Mouse (Mus musculus) heart, postnatal 14 days (tissue): ENCODE measurements around the gene Epha4. TPM values are rescaled to one million over a fixed set of nuclear protein-coding genes. Genes with fewer than 3 reads are reported as not detected.

Experiments
- DNase-seq, 2 experiments: peaks; one replicate each; pipeline ENCODE4 v3.0.0; 2021 to 2022
- intact Hi-C: fragments of 180-260 bp; cut with DNase I; formaldehyde crosslinking; loops from one replicate; pipeline ENCODE4 v1.15.1; 2025
- total RNA-seq, 2 experiments: library from RNA; stranded (reverse); gene quantifications; 2 replicates each; pipeline ENCODE4 v1.2.3; 2021

Gene Epha4
- total RNA-seq, 2 experiments from 2014 or later, result 15.2 to 18.1 TPM

DNA sequence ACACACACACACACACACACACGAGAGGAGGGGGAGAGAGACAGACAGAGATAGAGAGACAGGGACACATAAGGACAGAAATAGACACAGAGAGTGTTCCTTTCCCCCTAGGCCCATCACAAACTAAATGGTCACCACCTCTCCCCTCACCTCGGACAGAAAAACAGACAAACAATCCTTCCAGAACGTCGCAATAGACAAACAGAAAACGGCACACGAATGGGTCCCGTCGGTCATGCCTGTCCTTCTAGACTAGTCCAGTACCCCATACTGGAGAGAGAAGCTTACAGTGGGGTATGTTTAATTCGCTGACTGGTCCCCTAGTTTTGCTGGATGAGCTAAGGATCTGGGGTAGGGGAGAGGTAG, 946 bp downstream of the Epha4 start:
- intact Hi-C loops, result loop anchor here (5.0 to 10.0 kb wide), 5 partner anchors 152 to 1699 kb away; no protein-coding TSS in a partner anchor
- DNase-seq, result no peak

DNA sequence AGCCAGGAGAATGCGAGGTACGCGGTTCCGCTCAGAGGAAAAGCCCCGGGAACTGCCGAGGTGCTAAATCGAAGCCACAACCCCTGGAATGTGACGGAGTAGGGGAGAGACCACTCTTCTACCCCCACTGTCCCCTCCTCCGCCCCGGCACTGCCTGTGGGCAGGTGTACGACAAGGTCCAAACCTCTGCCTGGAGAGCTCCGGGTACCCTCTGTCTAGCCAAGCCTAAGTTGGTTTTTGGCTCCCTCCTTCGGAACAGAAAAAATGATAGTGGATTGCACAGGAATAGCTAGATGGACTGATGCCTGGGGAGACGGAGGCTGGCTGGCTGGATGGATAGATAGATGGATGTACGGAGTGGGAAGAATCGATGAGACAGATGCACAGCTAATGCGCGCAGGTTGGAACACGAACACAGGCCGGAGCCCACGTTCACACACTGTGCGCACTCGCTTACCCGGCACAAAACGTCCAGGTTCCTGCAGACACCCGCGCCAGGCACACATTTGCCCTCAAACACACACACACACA, 1.4 kb downstream of the Epha4 start:
- peak; percentile 42 to 43 for DNase-seq
- intact Hi-C loops, result loop anchor here (5.0 to 10.0 kb wide), 5 partner anchors 151 to 1699 kb away; no protein-coding TSS in a partner anchor

DNA sequence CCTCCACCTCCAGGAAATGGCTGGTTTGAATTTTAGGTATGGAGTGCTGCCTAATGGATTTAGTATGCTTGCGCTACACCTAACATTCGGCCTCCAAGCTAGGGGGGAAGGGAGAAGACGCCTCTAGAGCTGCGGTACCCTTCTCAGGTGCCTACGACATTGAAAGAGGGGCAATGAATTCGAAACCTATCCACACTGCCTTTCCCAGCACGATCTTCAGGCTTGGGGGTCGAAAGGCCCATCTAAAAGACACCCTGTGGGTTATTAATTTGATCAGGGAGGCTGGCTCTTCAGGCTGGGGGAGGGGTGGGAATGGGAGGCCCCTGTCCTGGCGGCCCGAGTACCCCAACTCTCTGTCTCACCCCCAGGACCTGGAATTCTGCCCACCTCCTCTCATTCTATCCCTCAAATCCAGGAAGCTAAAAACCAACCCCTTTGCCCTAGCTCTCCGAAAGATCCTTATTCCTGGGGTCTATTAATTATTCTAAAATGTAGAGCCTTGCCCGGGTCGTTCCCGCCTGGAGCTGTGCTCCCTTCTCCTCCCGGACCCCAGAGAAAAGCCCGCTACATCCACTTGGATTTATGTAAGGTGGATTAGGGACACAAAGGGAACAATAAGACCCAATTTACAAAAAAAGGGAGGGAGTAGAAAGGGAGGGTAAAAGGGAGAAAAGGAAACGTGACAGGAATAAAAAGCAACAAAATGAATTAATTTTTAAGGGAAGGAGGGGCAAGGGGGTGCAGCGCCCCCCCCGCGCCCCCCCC, 2.3 kb downstream of the Epha4 start:
- DNase-seq, result no peak
- intact Hi-C loops, result loop anchor here (5.0 to 10.0 kb wide), 5 partner anchors 150 to 1698 kb away; no protein-coding TSS in a partner anchor

DNA sequence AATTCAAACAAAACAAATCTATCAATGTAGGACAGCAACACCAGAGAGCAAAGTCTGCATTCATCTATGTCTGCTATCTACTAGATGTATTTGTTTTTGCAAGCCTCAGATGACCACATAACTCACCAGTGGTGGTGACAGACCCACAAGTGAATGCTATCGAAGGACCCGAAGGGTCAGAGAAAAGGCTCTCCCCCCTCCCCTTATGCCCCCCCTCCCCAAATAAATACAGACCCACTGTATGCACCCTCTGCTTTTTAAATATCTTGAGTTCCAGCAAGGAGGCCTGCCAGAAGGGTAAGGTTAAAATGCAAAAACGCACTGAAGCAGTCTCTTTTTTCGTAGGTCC, 2.9 kb downstream of the Epha4 start:
- intact Hi-C loops, result loop anchor here (5.0 to 10.0 kb wide), 5 partner anchors 150 to 1697 kb away; no protein-coding TSS in a partner anchor
- no peak for DNase-seq

DNA sequence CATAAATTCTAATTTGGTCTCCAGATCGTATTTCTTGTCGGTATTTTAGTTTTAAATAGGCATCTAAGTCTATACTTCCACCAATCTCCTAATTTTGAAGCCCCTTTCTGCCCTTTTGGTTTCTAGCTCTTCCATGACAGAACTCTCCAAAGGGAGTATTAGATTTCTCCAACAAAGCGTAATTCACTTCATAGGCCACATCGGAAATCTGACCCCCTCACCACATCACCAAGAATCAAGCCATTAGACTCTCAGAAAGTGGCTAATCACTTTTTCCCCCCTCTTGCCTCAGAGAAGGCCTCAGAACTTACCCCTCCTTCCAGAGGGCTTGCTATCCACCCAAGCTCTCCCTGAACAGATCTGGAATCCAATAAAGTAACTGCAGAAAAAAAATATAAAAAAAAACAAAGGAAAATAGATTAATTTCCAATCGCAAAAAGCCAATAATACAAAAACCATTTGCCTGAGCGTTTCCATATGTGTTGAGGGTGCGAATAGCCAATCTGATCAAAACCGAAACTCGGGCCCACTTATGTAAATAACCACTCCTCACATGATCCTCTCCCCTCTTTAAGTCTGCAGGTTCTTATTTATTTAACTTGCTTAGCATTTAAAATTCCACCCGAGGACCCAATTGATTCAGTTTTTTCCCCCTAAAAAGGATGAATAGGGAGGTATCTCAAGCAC, 3.4 kb downstream of the Epha4 start:
- DNase-seq, result no peak
- intact Hi-C loops, result loop anchor here (5.0 to 10.0 kb wide), 5 partner anchors 149 to 1697 kb away; no protein-coding TSS in a partner anchor

DNA sequence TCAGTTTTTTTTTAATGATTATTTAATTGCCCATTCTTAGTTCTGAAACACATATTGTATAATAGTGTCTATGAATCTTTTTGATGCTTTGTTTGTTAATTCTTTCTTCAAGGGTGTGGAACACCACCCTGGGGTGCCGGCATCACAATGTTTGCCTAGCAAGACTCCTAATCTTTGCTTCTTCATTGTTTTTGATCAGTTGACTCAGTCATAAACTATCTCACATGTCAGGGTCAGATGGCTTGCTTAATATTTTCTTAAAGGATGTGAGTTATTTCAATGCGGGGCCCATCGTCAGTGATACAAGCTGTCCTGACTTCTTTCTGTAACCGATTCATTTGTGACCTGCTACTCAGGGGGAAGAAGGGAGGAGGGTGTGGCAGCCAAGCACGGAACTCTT, 4.3 kb downstream of the Epha4 start:
- no peak for DNase-seq
- intact Hi-C loops, result loop anchor here (5.0 to 10.0 kb wide), 5 partner anchors 148 to 1696 kb away; no protein-coding TSS in a partner anchor

DNA sequence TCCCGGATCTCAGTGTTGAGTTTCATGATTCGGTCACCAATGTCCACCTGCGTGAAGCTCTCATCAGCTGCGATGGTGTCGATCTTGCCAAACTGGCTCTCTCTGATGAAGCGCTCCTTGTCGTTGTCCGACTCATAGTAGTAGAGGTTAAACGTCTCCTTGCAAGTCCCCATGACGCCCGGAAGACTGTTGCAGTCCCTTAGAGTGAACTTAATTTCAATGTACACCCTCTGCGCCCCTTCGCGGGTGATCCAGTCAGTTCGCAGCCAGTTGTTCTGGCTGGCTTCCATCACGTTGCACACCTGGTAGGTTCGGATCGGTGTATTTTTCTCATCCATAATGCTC, 8.1 kb downstream of the Epha4 start:
- intact Hi-C loops, result no loop called here
- no peak for DNase-seq

DNA sequence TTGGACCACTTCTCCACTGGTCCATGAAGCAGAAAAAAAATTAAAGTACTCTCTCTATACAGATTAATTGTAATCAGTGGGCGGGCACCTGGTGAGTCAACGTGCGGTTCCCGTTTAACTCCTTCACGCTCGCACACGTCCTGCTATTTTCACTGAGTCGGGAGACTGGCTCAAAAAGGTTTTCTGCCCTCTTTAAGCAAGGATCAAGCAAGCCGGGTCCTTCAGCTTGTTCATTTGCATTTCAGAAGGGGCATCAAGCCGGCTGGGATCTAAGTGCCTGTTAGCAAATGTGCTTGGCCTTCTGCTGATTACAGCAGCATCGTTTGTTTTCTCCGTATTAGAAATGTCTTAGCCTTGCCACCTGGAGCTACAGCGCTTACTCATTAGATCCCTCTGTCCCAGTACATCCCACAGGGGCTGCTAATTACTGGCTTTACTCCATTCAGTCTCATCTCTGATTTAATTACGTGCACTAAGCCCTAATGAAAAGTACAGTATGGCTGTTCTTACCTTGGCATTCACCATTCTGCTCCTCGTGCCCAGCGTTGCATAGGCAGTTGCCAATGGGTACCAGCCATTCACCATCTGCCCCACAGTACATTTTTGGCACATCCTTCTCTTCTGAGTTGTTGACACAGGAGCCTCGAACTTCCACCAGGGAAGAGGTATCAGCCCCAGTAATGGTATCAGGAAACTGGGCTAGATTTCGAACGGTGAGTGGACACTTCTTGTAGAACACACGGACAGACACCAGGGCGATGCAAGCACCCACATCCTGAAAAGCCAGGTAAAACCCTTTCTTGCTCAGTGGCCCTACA, 8.6 kb downstream of the Epha4 start:
- intact Hi-C loops, result no loop called here
- DNase-seq, result no peak

DNA sequence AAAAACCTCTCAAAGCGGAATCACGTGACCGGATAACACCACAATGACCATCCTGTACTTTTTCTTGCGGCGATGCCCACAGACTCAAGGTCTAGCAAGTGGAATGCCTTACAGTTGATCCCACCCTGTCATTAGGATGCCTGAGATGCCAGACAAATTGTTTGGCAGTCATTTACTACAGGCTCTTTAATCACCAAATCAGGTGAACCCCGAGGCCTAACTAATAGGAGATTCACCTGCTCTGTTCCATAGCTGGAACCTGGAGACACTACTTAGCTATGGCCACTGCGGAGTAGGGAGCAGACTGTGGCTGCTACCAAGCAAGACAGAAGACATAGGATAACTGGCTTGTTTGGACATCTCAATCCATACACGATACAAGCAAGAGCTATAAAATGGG, 9.6 kb downstream of the Epha4 start:
- intact Hi-C loops, result no loop called here
- DNase-seq, result no peak

DNA sequence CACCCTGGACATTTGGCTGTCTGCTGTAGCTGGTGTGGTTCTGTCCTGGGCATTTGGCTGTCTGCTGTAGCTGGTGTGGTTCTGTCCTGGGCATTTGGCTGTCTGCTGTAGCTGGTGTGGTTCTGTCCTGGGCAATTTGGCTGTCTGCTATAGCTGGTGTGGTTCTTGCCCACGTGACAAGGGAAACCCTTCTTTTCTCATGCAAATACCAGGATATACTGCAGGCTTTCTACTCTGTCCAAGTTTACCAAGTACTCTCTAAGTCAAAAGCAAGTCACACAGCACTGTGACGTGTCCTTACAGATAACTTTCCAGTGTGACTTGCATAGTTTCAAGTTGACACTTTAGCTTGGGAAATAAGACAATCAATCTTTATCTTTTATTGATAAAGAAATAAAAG, 10.1 kb downstream of the Epha4 start:
- intact Hi-C loops, result no loop called here
- no peak for DNase-seq

DNA sequence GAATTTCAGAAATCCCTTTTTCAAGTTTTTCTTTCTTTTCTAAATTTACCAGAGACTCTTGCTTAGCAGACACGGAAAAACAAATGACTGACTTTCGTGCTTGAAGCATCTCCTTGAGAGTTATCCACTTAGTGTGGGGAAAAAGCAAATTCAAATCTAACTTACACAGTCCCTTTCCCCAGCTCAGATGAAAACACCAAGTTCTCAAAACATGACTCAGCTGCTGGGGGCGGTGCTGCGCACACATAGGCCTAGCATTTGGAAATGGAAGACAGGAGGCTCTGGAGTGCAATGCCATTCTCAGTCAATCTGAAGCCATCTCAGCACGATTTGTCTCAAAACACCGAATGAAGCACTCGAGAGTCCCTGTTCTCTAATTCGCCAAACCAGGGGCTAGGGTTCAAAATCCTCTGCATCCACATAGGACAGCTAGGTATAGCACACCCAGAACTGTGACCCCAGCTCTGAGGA, 11.1 kb downstream of the Epha4 start:
- intact Hi-C loops, result no loop called here
- DNase-seq, result no peak

DNA sequence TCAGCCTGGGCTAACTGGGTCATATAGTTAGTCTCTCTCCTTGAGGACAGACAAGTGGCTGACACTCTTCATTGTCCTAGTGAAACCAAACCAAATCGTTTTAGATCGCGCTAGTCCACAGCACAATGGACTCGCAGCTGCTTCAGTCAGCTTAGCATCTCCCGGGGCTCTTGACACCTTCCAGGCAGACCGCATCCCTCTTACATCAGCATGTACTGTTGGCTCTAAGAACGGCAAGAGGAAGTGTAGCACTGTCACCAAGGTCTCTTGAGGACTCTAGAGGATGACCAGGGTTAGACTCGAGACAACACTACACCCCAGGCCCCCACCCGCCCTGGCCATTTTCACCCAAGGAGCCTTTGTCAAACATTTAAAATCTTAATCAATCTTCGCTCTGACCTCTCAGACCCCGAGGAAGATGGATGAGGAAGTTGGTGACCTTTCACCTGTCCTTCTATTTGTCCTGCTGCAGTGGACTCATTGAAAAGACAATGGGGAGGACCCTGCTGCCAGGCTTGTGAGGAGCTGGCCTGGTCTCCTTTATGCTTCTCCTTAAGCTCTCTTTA, 12.3 kb downstream of the Epha4 start:
- intact Hi-C loops, result no loop called here
- no peak for DNase-seq

DNA sequence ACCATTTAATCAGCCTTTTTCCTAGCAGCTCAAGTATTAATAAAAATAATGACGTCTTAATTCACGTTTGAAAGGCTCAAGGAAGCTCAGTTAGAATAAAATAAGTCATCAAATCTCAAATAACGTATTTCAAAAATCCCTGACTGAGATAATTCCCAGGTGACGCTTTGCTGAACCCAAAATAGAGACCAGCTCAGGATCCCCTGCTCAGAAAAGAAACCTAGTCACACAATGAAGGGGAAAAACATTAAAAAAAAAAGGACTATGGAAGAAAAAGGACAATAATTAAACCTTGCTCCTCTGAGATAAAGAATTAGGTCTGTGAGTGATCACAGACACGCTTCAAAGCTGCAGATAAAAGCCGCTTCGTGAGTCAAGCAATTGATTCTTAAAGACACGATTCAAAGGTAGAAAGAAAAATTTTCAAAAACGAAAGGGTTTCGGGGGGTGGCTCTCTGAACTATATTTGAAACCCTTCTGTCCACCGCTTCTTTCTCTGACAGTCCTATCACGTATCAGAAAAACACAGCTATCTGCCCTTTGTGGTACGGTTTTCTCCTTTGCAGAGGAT, 13.4 kb downstream of the Epha4 start:
- no peak for DNase-seq
- intact Hi-C loops, result no loop called here

DNA sequence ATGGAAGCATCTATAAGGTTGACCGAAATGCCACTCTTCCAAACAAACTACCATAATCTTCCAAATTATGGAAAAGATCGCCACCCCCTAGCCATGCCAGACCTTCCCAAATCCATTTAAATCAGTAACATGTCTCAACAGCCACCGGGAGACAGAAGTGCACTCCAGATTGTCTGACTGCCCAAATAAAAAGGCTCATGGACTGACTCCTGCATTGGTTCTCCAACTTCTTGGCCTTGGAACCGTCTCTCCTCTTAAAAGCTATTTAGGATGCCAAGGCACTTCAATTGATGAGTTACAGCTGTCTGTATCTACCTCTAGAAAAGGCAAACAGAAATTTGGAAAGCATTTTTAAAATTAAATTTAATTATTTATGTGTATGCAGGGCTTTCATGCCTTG, 17.4 kb downstream of the Epha4 start:
- DNase-seq, result no peak
- intact Hi-C loops, result no loop called here

DNA sequence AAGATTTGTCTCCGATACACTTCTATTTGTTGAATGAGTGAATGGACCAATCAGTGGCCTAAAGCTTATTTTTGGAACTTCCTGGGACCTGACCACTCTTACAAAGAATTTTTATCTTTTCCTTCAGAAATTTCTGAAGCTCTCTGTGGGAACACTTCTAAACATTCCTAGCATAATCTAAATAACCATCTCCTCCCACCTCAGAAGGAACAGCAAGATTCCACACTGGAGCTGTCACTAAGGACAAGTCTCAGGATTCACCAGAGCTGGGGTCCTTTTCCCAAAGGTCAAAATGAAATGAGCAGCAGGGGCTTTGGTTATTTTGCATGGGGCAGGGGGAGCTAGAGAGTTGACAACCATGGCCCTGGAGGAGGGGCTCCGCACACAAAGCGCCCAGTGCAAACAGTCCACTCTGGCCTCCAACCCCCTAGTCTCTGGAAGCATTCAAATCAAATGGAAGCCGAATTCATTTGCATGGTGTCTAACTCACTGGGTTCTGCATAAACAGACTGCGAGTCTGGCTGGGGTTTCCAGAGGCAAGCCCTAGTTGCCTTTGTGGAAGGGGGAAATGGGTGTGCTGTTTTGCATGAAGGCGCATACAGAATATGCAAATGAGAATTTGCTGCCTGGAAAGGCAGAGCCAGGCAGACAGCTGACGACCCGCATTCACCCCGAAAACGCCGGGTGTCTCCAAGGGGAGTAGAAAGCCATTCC, 18.3 kb downstream of the Epha4 start:
- DNase-seq, result no peak
- intact Hi-C loops, result no loop called here

DNA sequence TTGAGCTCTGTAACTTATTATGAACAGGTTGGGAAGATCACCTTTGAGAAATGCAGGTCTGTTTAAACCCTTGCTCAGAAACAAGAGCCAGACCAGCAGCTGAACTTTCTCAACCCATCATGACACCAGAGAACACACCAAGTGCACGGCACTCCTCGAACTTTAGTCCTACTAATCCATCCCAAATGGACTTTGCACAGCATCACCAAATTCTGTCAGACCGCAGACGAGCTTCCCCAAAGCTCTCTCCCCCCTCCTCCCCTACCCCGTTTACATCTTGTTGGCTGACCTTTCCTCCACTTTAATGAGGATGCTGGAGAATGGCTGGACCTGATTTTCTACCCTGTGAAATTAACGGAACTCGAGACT, 19.1 kb downstream of the Epha4 start:
- no peak for DNase-seq
- intact Hi-C loops, result no loop called here

DNA sequence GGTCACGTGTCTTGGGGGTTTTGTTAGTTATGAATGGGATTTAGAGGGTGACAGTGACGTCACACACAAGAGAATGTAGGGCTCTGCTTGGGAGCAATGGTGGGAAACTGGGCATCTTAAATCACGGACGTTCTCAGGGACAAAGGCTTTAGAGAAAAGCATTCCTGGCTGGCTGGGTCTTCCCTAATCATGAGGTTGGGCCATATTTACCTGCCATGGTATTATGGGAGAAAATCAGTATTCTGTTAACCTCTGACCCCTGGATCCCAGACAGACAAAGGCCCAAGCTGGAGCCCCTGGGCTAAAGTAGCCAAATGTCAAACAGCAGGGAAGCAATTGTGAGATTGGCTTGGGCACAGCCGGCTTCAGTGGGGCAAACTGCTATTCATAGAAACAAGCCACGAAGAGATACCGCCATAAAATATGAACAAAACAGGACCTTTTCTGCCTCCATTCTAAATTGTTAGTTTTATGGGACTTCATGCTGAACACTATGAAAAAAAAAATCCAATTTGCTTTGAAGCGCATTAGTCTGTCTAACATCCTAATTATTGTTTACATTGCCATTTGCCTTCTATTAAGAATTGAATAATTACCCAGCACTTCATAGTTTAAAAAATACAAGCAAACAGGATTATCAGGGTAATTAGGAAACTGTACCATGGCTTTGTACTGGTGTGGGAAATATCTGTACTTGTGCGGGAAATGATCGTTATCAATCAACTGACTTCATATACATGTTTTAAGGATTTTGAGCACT, 19.7 kb downstream of the Epha4 start:
- intact Hi-C loops, result no loop called here
- no peak for DNase-seq

DNA sequence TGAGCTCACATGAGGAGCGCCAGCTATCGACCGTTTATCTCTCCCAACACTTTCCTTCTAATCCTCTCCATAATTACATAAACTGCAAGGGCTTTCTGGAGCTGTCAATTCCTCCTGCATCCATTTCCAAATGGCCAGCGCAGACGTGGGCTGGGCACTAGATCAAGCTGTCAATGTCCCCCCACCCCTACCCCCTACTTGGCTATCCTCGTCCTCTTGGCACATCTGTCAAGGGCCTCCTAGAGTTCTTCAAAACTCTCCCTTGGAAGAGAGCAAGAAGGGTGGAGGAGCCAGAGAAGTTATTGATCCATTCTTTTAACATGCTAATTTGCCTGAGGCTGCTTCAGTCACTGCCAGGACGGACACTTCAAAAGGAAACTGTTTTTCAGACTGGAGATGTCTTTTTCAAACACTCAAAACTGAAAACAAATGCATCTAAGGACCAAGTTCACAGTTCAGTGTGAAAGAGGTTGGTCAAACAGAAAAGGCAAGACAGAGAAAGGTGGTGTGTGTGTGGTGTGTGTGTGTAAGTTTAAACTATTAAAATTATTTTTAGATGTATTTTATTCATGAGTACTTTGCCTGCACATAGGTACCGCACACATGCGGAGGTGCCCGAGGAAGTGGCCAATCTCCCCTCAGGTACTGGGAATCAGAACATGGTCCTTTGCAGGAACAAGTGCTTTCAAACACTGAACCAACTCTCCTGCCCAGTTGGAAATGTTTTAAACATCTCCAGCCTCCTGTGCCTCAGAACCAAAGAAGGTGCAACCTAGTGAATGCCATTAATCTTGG, 20.9 kb downstream of the Epha4 start:
- DNase-seq, result no peak
- intact Hi-C loops, result no loop called here
